Mouse (Mus musculus) frontal cortex, postnatal 10 days (tissue): ENCODE measurements around the gene Pou4f2.

Experiments used
- DNase-seq, 2 experiments: peaks; one replicate each; pipeline ENCODE4 v3.0.0; 2022; ENCODE audit warnings: low spot score in 2 of 2, mixed read lengths in 1 of 2

Pou4f2 gene

GRCm38 (mm10) chr8:78419272-78419671 lies 17.2 kb downstream of the Pou4f2 start:
- DNase-seq: no peak

GRCm38 (mm10) chr8:78390756-78391155 lies 45.7 kb downstream of the Pou4f2 start:
- no peak for DNase-seq
